Mouse (Mus musculus): Measurements from ENCODE around the gene Zfyve28.

DNA sequence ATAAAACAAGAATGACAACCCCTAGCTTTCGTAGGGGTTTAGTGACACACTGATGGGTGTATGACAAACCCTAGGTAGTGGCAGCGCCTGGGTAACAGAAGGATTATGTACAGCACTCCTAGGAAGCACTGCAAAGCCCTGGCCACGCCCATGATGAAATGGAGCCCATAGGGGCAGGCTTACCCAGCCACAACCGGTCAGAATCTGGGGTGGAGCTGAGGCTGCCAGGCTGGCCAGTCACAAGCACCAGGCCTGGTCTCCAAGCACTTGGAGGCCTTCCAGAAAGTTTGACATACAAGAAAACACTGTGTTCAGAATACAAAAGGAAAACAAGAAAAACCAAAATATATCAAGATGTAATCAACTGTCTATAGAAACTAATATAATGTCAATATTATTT lies 97.2 kb downstream of the Zfyve28 start:
- no peak for TF ChIP-seq CTCF (IDR thresholded peaks at IDR 0.05)
- TF ChIP-seq EP300 (IDR thresholded peaks at IDR 0.05): no peak

Measured in lung, postnatal 0 days (tissue).